Mouse (Mus musculus): ENCODE data around the gene Fam162a.

GRCm38 (mm10) chr16:36068356-36068755, 3.0 kb downstream of the Fam162a start:
- TF ChIP-seq CTCF (IDR thresholded peaks at IDR 0.05; ENCODE audit: low read depth, low read length) (no peak), POLR2A (IDR thresholded peaks at IDR 0.05; ENCODE audit: borderline replicate concordance, low read depth, low read length) (no peak)

Measured in bone marrow macrophage, adult 2 months (primary cell).